Mouse (Mus musculus) gastrocnemius, adult 2 months (tissue): ENCODE results near the gene Rasl10b. TPM values are rescaled to one million over a fixed set of nuclear protein-coding genes. Genes with fewer than 3 reads are reported as not detected.

ENCODE experiments used
- DNase-seq: peaks from one replicate; pipeline ENCODE4 v3.0.0; 2022
- H3K27ac ChIP-seq: fragments of 200-600 bp; 2 replicates; pipeline ENCODE4 v1.8.1; 2022; ENCODE audit warnings: mild to moderate bottlenecking
- H3K4me3 ChIP-seq: fragments of 200-600 bp; 2 replicates; pipeline ENCODE4 v1.8.1; 2022; ENCODE audit warnings: mild to moderate bottlenecking, moderate library complexity
- CTCF ChIP-seq: fragments of 200-600 bp; IDR thresholded peaks from 2 replicates; pipeline ENCODE4 v1.8.1; 2022; ENCODE audit warnings: antibody characterized with exemption, mild to moderate bottlenecking, moderate library complexity
- intact Hi-C: fragments of 180-260 bp; cut with DNase I; formaldehyde crosslinking; loops from one replicate; pipeline ENCODE4 v1.15.1; 2025
- total RNA-seq, 2 experiments: library from RNA; stranded (reverse); gene quantifications; 2 replicates each; pipeline ENCODE4 v1.2.3; 2021

The Rasl10b gene
- total RNA-seq, 2 experiments from 2014 or later = 0.36 to 0.50 TPM

GRCm38 (mm10) chr11:83455608-83456007, 46.7 kb downstream of the Rasl10b start:
- DNase-seq = no peak
- intact Hi-C loops = no loop called here
- no peak overlapping the region for H3K4me3 ChIP-seq
- TF ChIP-seq CTCF = no peak
- peak overlapping the region; percentile 71 for H3K27ac ChIP-seq

DNA sequence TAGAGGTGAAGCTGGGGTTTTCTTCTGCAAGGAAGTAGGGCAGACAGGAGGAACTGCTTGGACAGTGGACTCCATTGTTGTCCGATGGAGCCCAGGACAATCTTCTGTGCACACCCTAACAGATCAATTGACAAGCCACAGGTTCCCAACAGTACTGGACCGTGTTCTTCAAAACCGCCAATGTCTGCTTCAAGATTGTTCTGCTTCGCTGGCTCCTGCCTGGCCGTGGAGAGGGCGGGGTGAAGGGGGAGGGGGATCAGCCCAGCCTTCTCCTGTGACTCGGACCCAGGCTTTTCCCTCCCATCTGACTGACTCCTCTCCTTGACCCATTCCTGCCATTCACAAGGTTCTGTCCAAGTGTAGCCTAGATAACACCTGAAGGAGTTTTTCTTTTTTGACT, 48.3 kb downstream of the Rasl10b start:
- intact Hi-C loops = no loop called here
- no peak for TF ChIP-seq CTCF
- Histone ChIP-seq H3K27ac (peak overlapping the region; percentile 61), H3K4me3 (no peak overlapping the region)
- no peak for DNase-seq

- H3K4me3 ChIP-seq = no peak overlapping the region
- DNase-seq = peak; percentile 52
- intact Hi-C loops = no loop called here
Measured at GRCm38 (mm10) chr11:83457912-83458601, 49.1 kb downstream of the Rasl10b start.

GRCm38 (mm10) chr11:83461462-83462027, 52.6 kb downstream of the Rasl10b start:
- Histone ChIP-seq H3K4me3 (peak overlapping the region; percentile 80), H3K27ac (peak overlapping the region; percentile 88; the same call in 1 of the 2 replicates)
- no peak for TF ChIP-seq CTCF
- intact Hi-C loops = no loop called here
- DNase-seq = no peak

More at GRCm38 (mm10) chr11:83457912-83458601, 49.1 kb downstream of the Rasl10b start:
- TF ChIP-seq CTCF = no peak
- peak overlapping the region; percentile 61 for H3K27ac ChIP-seq

- H3K4me3 ChIP-seq = peak within 1 kb of the TSS; percentile 80
- intact Hi-C loops = no loop called here
Measured at GRCm38 (mm10) chr11:83462711-83463244, 53.8 kb downstream of the Rasl10b start, which contains the start of gene Mmp28. Gene Mmp28, minus strand, starts transcription at chr11:83463071.

DNA sequence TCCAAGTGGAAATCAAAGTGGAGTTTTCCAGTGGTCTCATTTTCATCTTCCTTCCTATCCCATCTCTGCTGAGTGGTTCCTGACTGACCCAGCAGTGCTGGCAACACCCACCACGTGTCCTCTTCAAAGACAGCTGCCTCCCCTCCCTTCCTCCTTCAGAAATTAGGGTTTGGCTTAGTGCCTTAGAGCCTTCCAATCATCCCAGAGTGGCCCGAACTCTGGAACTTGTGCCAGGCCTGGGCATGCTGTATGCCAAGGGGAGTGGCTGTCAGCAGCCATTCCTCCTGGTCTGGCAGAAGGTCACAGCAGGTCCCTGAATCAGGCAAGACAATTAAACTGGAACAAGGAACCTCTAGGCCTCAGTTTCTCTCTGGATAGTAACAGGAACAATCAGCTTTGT, 57.0 kb downstream of the Rasl10b start:
- Histone ChIP-seq H3K27ac (peak overlapping the region; percentile 78), H3K4me3 (no peak overlapping the region)
- TF ChIP-seq CTCF = no peak
- intact Hi-C loops = no loop called here
- peak; percentile 49 for DNase-seq

More at GRCm38 (mm10) chr11:83462711-83463244, 53.8 kb downstream of the Rasl10b start, which contains the start of gene Mmp28:
- peak; percentile 85 for DNase-seq
- no peak for TF ChIP-seq CTCF
- peak within 1 kb of the TSS; percentile 88 for H3K27ac ChIP-seq

- H3K4me3 ChIP-seq = peak overlapping the region; percentile 5; the same call in 1 of the 2 replicates
- peak overlapping the region; percentile 78 for H3K27ac ChIP-seq
- TF ChIP-seq CTCF = no peak
- intact Hi-C loops = no loop called here
- DNase-seq = peak; percentile 84
Measured at GRCm38 (mm10) chr11:83467120-83467652, 58.2 kb downstream of the Rasl10b start.

DNA sequence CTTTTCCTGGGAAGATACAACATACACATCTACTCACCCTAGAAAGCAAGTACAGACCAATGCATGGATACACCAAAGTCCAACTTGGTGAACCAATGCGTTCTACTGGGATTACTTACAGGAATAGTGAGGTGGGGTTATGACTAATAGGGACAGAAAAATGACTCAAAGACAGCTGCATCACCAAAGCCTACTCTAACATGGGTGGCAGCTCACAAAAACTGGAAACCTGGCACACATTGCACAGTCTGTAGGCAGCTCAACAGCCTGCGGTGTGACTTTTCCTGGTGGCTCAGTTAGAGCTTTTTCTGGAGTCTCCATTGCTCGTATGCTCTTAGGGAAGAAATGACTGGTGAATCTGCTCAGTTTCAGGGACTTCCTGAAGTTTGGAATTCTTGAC, 59.8 kb downstream of the Rasl10b start:
- intact Hi-C loops = no loop called here
- no peak overlapping the region for H3K4me3 ChIP-seq
- TF ChIP-seq CTCF = no peak
- H3K27ac ChIP-seq = no peak overlapping the region
- no peak for DNase-seq

Other genes with a start within 250 kb of the Rasl10b start
- under 1 TPM; 0.05 to 0.06 TPM for gene Slfn4, start 234.0 kb upstream of the Rasl10b start, total RNA-seq
- 1 to 10 TPM in 1 of 2 experiments, under 1 TPM in 1; 0.99 to 1.1 TPM for gene Slfn3, start 217.8 kb upstream of the Rasl10b start, total RNA-seq
- not detected for gene Slfn14, start 122.4 kb upstream of the Rasl10b start, total RNA-seq
- 10 to 100 TPM; 28.8 to 36.0 TPM for gene Ap2b1, start 110.1 kb upstream of the Rasl10b start, total RNA-seq
- 10 to 100 TPM; 10.7 to 15.1 TPM for gene Pex12, start 106.6 kb upstream of the Rasl10b start, total RNA-seq
- gene Gas2l2, start 20.3 kb downstream of the Rasl10b start, total RNA-seq = not detected
- not detected for gene 1700020L24Rik, start 28.5 kb downstream of the Rasl10b start, total RNA-seq
- gene Mmp28, start 53.9 kb downstream of the Rasl10b start, total RNA-seq = 1 to 10 TPM; 1.9 to 3.2 TPM
- 10 to 100 TPM; 27.1 to 30.5 TPM for gene Taf15, start 63.9 kb downstream of the Rasl10b start, total RNA-seq
- not detected for gene Heatr9, start 113.0 kb downstream of the Rasl10b start, total RNA-seq
- not detected for gene Ccl5, start 121.4 kb downstream of the Rasl10b start, total RNA-seq
- 1 to 10 TPM; 2.4 to 6.2 TPM for gene Ccl9, start 169.5 kb downstream of the Rasl10b start, total RNA-seq
- gene Ccl6, start 183.9 kb downstream of the Rasl10b start, total RNA-seq = 1 to 10 TPM; 5.5 to 9.3 TPM
- not detected for gene Rpl9-ps1, start 236.5 kb downstream of the Rasl10b start, total RNA-seq
- not detected for gene Ccl3, start 240.2 kb downstream of the Rasl10b start, total RNA-seq